Mouse (Mus musculus): Measurements from ENCODE around the gene Cers6.

DNA sequence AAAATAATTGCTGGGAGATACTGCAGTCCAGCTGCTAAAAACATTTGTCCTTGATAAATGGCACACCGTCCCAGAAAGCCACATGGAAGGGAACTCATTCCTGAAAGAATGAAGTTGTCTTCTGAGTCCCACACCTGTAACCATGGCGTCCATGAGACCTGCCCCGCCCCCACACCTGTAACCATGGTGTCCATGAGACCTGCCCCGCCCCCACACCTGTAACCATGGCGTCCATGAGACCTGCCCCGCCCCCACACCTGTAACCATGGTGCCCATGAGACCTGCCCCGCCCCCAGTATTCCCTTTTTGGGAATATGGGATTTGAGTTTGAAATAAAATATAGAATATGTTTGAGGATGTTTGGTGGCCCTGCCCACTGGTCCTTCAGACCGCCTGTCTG, 106.8 kb downstream of the Cers6 start:
- TF ChIP-seq CTCF (IDR thresholded peaks at IDR 0.05; ENCODE audit: control insufficient read depth, insufficient read depth, low read length) (no peak), POLR2A (IDR thresholded peaks at IDR 0.05; ENCODE audit: borderline replicate concordance, control insufficient read depth, low read depth, low read length) (no peak)

Data from bone marrow, adult 2 months (tissue).